Comparison of ENCODE assay signal across 10 mouse cellular contexts in the genomic region with DNA sequence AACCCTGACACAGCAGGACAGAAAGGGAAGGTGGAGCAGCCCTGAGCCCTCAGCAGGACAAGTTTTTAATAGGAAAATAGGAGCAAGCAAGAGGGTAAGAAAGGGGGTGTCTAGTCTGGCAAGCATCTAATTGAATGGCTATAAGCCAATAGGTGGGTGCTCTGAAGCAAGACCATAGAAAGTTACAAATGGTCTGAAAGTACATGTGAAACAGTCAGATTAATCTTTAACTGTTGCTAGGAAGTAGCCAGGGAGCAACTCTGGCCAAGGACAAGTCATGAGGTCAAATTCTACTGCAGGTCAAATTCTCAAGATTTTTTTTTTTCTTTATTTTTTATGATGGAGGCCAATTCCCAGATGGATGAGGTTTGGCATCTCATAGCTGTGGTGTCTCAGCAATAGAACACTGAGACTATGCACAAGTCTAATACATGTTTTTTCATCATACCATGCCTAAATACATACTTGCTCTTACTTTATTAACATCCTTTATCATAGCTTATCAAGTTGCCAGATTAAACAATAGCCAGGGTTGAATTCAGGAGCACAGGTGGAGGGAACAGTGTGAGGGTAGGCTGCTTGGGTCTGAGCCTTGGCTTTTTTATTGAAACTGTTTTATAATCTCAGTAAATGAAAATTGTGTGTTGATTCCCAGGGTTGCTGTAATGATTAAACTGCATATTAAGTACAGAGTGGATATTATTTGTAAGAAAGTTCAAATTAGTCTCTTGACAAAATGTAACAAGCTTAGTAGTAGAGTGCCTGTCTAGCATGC. TPM values are rescaled to one million over a fixed set of nuclear protein-coding genes. Genes with fewer than 3 reads are reported as not detected.
DNase-seq lines count a peak whose midpoint lies in the region; ATAC-seq and TF ChIP-seq lines count a peak whose summit lies in the region.
"Had no signal": no experiment of that assay in that cellular context is flagged by ENCODE, and none has a peak within 500 bp of the region (broad histone marks: within the 10 kb centered on the region; RNA-seq: fewer than 3 reads in every experiment).

No protein-coding gene starts in this region.

- H3K27ac ChIP-seq in spleen, adult 2 months (ENCODE audit: insufficient read depth, low read length), result peak overlapping the region; percentile 21
- H3K27ac ChIP-seq in intestine, postnatal 0 days (ENCODE audit: low read depth, low read length), result peak overlapping the region; percentile 50; the same call in 1 of the 2 replicates
- H3K27ac ChIP-seq in forebrain, embryonic 10.5 days, result no peak overlapping the region
- no peak overlapping the region for H3K27ac ChIP-seq in midbrain, embryonic 13.5 days

- no peak for TF ChIP-seq POLR2A in spleen, adult 2 months (IDR thresholded peaks at IDR 0.05; ENCODE audit: low read depth, low read length)

- no peak for DNase-seq in spleen, adult 2 months (ENCODE audit: low read depth in 1 of 2, low spot score in 2 of 2)
- no peak for DNase-seq in spleen, adult 18-20 months
- peak; percentile 86 for DNase-seq in kidney, postnatal 14 days
- no peak for DNase-seq in forebrain, embryonic 10.5 days (ENCODE audit: extremely low spot score, low spot score)
- DNase-seq in cerebellum, postnatal 25 days, result no peak
- DNase-seq: gastrocnemius, postnatal 25 days; lung, postnatal 14 days; thymus, postnatal 14 days had no signal

- no peak overlapping the region for H3K4me3 ChIP-seq in spleen, adult 2 months (ENCODE audit: extremely low read depth, insufficient read depth, insufficient read length)
- no peak overlapping the region for H3K4me3 ChIP-seq in intestine, postnatal 0 days (ENCODE audit: low read depth, low read length)
- H3K4me3 ChIP-seq in forebrain, embryonic 10.5 days, result no peak overlapping the region
- H3K4me3 ChIP-seq in midbrain, embryonic 13.5 days (replicated peaks), result no peak overlapping the region

- H3K9me3 ChIP-seq in intestine, postnatal 0 days (ENCODE audit: control insufficient read depth), result no peaks in the 10 kb centered on the region
- no peaks in the 10 kb centered on the region for H3K9me3 ChIP-seq in forebrain, embryonic 10.5 days
- no peaks in the 10 kb centered on the region for H3K9me3 ChIP-seq in midbrain, embryonic 13.5 days

- H3K4me1 ChIP-seq in spleen, adult 2 months (ENCODE audit: control insufficient read depth, insufficient read depth, insufficient read length), result peaks cover 13% of the 10 kb centered on the region
- 0 out of 2 replicates have a peak, but pooled peaks cover 4% of the 10 kb centered on the region for H3K4me1 ChIP-seq in intestine, postnatal 0 days (replicated peaks; ENCODE audit: control insufficient read depth, insufficient read depth, low read length)
- no peaks in the 10 kb centered on the region for H3K4me1 ChIP-seq in forebrain, embryonic 10.5 days
- no peaks in the 10 kb centered on the region for H3K4me1 ChIP-seq in midbrain, embryonic 13.5 days (replicated peaks)

- no peaks in the 10 kb centered on the region for H3K36me3 ChIP-seq in spleen, adult 2 months (ENCODE audit: control insufficient read depth, insufficient read depth, low read length)
- no peaks in the 10 kb centered on the region for H3K36me3 ChIP-seq in intestine, postnatal 0 days (ENCODE audit: control insufficient read depth, insufficient read depth)
- H3K36me3 ChIP-seq in forebrain, embryonic 10.5 days (replicated peaks), result no peaks in the 10 kb centered on the region
- no peaks in the 10 kb centered on the region for H3K36me3 ChIP-seq in midbrain, embryonic 13.5 days

- no peak for ATAC-seq in intestine, postnatal 0 days
- ATAC-seq in midbrain, embryonic 13.5 days, result no peak

- no peaks in the 10 kb centered on the region for H3K27me3 ChIP-seq in spleen, adult 2 months (ENCODE audit: control insufficient read depth, insufficient read depth, low read length)
- H3K27me3 ChIP-seq in intestine, postnatal 0 days (replicated peaks; ENCODE audit: control insufficient read depth, insufficient read depth, low read length), result no peaks in the 10 kb centered on the region
- H3K27me3 ChIP-seq in forebrain, embryonic 10.5 days (ENCODE audit: poor library complexity, severe bottlenecking), result no peaks in the 10 kb centered on the region
- no peaks in the 10 kb centered on the region for H3K27me3 ChIP-seq in midbrain, embryonic 13.5 days

- peak overlapping the region; percentile 17; the same call in 1 of the 2 replicates for H3K4me2 ChIP-seq in intestine, postnatal 0 days (replicated peaks; ENCODE audit: low read depth)
- H3K4me2 ChIP-seq in midbrain, embryonic 13.5 days (replicated peaks), result no peak overlapping the region

- TF ChIP-seq CTCF in spleen, adult 2 months (IDR thresholded peaks at IDR 0.05; ENCODE audit: extremely low read depth, insufficient read depth, insufficient read length, insufficient replicate concordance), result no peak
- TF ChIP-seq CTCF in intestine, postnatal 0 days (IDR thresholded peaks at IDR 0.05; ENCODE audit: low read depth), result no peak

- H3K9ac ChIP-seq in intestine, postnatal 0 days (ENCODE audit: low read depth, low read length), result no peak overlapping the region
- no peak overlapping the region for H3K9ac ChIP-seq in midbrain, embryonic 13.5 days (replicated peaks)

RNA-seq across cellular contexts. Expression of gene Clec2d, which starts 32.2 kb away (rescaled TPM):
- polyA plus RNA-seq in spleen, adult 2 months (2012; rRNA removed), result 47.0 and 47.4 TPM in 2 replicates
- polyA plus RNA-seq in intestine, postnatal 0 days (2015; fragmentation: Nextera tagmentation; extraction: Ambion mirVana), result 1.1 and 1.4 TPM in 2 replicates
- polyA plus RNA-seq in forebrain, embryonic 10.5 days (2016; fragmentation: Nextera tagmentation; extraction: Ambion mirVana), result not detected in 2 replicates
- 0.13 TPM in 1 of 2 replicates, not detected in the other for polyA plus RNA-seq in midbrain, embryonic 13.5 days (2015; fragmentation: Nextera tagmentation; extraction: Ambion mirVana)

Comparison
In these comparisons a context has a peak if more than half of its experiments do, and no peak if none do; other contexts are left out.
1. H3K27ac ChIP-seq: peak in spleen, adult 2 months (single experiment) and intestine, postnatal 0 days (single experiment); none in forebrain, embryonic 10.5 days (single experiment) and midbrain, embryonic 13.5 days (single experiment).
2. RNA of gene Clec2d, which starts 32.2 kb away (polyA plus RNA-seq): 47.0 to 47.4 TPM in spleen, adult 2 months; 1.1 to 1.4 TPM in intestine, postnatal 0 days, 0.13 TPM in midbrain, embryonic 13.5 days and not detected in forebrain, embryonic 10.5 days; every median in the first group is over 10 times any median in the second.